Mouse (Mus musculus): Measurements from ENCODE around the gene Lrrn4.

Lrrn4 gene

GRCm38 (mm10) chr2:132880844-132881645, at the start of gene Lrrn4:
TSS of gene Lrrn4 (minus strand) at chr2:132880891.
- peak; percentile 18 to 31 for DNase-seq

- no peak for DNase-seq
These were observed 48.3 kb upstream of the Lrrn4 start for GRCm38 (mm10) chr2:132928999-132929398.

GRCm38 (mm10) chr2:132927871-132928270, 47.2 kb upstream of the Lrrn4 start:
- peak in 1 of 2 experiments; percentile 22 for DNase-seq

GRCm38 (mm10) chr2:132927298-132927697, 46.6 kb upstream of the Lrrn4 start:
- DNase-seq = no peak

- DNase-seq = peak; percentile 59 to 70
These were observed 42.8 kb upstream of the Lrrn4 start for GRCm38 (mm10) chr2:132923290-132924085.

GRCm38 (mm10) chr2:132922076-132922873, 41.6 kb upstream of the Lrrn4 start:
- peak in 1 of 2 experiments; percentile 5 for DNase-seq

GRCm38 (mm10) chr2:132914785-132915184, 34.1 kb upstream of the Lrrn4 start:
- DNase-seq = no peak

- DNase-seq = peak; percentile 17 to 51
These were observed 26.1 kb upstream of the Lrrn4 start for GRCm38 (mm10) chr2:132906763-132907162.

- DNase-seq = no peak
These were observed 24.3 kb upstream of the Lrrn4 start for GRCm38 (mm10) chr2:132904961-132905360.

- peak in 1 of 2 experiments; percentile 33 for DNase-seq
These were observed 22.8 kb upstream of the Lrrn4 start for GRCm38 (mm10) chr2:132903498-132903897.

- DNase-seq = no peak
These were observed 21.4 kb upstream of the Lrrn4 start for GRCm38 (mm10) chr2:132902056-132902455.

GRCm38 (mm10) chr2:132901636-132902035, 20.9 kb upstream of the Lrrn4 start:
- no peak for DNase-seq

GRCm38 (mm10) chr2:132900596-132900995, 19.9 kb upstream of the Lrrn4 start:
- no peak for DNase-seq

GRCm38 (mm10) chr2:132898211-132898610, 17.5 kb upstream of the Lrrn4 start:
- DNase-seq = no peak

- DNase-seq = no peak
These were observed 13.1 kb upstream of the Lrrn4 start for GRCm38 (mm10) chr2:132893826-132894225.

GRCm38 (mm10) chr2:132885312-132885711, 4.6 kb upstream of the Lrrn4 start:
- DNase-seq = no peak

- no peak for DNase-seq
These were observed 3.7 kb upstream of the Lrrn4 start for GRCm38 (mm10) chr2:132884303-132884967.

GRCm38 (mm10) chr2:132879261-132880044, 1.2 kb downstream of the Lrrn4 start:
- DNase-seq = peak; percentile 71 to 79

- no peak for DNase-seq
These were observed 3.7 kb downstream of the Lrrn4 start for GRCm38 (mm10) chr2:132876991-132877390.

- DNase-seq = no peak
These were observed 6.9 kb downstream of the Lrrn4 start for GRCm38 (mm10) chr2:132873657-132874326.

- DNase-seq = peak; percentile 5 to 42
These were observed 9.0 kb downstream of the Lrrn4 start for GRCm38 (mm10) chr2:132871663-132872062.

Data from kidney, postnatal 4 days (tissue).